Mouse (Mus musculus): ENCODE data around the gene Kng1. TPM values are rescaled to one million over a fixed set of nuclear protein-coding genes. Genes with fewer than 3 reads are reported as not detected.
A peak's percentile ranks its signal among the peaks of the same experiment; 100 is the strongest.

The Kng1 gene
- total RNA-seq, 1 experiment: 0.49 TPM

GRCm38 (mm10) chr16:23107946-23108759, 50.5 kb downstream of the Kng1 start:
- in situ Hi-C loops (cut with MboI; ENCODE audit: low sequenced_read_pairs in 2 of 2, unreplicated experiment in 2 of 2): loop anchor here in 1 of 2 experiments (25.0 kb wide), 1 partner anchor 696 kb away; no protein-coding TSS in a partner anchor
- H3K36me3 ChIP-seq (ENCODE audit: control insufficient read depth, insufficient read depth, low read length, poor library complexity, severe bottlenecking): peaks cover 52% of the 10 kb centered on the region
- no peak for TF ChIP-seq ZNF384 (IDR thresholded peaks at IDR 0.05; ENCODE audit: low read depth, low read length)
- TF ChIP-seq ZC3H11A (IDR thresholded peaks at IDR 0.05; ENCODE audit: borderline replicate concordance, low read depth, low read length): no peak
- no peak for TF ChIP-seq MAFK (IDR thresholded peaks at IDR 0.05; ENCODE audit: insufficient read depth, low read depth, low read length)
- no peak for TF ChIP-seq HCFC1 (IDR thresholded peaks at IDR 0.05; ENCODE audit: borderline replicate concordance, insufficient read depth, low read length)
- no peak for TF ChIP-seq CHD2 (IDR thresholded peaks at IDR 0.05; ENCODE audit: low read depth, low read length)
- H3K9ac ChIP-seq (ENCODE audit: insufficient read depth, low read depth, low read length, poor library complexity, severe bottlenecking): peak overlapping the region; percentile 98
- peaks cover 0 to 4% of the 10 kb centered on the region in 2 experiments; a peak in 2 of 4 replicates for H3K4me1 ChIP-seq (ENCODE audit: control insufficient read depth in 2 of 2, insufficient read depth in 2 of 2, low read length in 2 of 2, poor library complexity in 1 of 2)
- H3K4me3 ChIP-seq (ENCODE audit: insufficient read depth in 1 of 2, low read depth in 1 of 2, low read length in 2 of 2, poor library complexity in 1 of 2, severe bottlenecking in 1 of 2): peak overlapping the region; percentile 80 to 97
- no peak for DNase-seq (ENCODE audit: low read depth, low spot score)
- peak overlapping the region; percentile 97 for H3K27ac ChIP-seq (ENCODE audit: insufficient read depth, low read depth, low read length, poor library complexity, severe bottlenecking)
- no peaks in the 10 kb centered on the region for H3K9me3 ChIP-seq (ENCODE audit: control insufficient read depth, insufficient read depth, low read depth, low read length)

GRCm38 (mm10) chr16:23108943-23109342, 51.3 kb downstream of the Kng1 start:
- peaks cover 0 to 4% of the 10 kb centered on the region in 2 experiments; a peak in 2 of 4 replicates for H3K4me1 ChIP-seq (ENCODE audit: control insufficient read depth in 2 of 2, insufficient read depth in 2 of 2, low read length in 2 of 2, poor library complexity in 1 of 2)
- in situ Hi-C loops (cut with MboI; ENCODE audit: low sequenced_read_pairs in 2 of 2, unreplicated experiment in 2 of 2): loop anchor here in 1 of 2 experiments (25.0 kb wide), 1 partner anchor 697 kb away; no protein-coding TSS in a partner anchor
- peak overlapping the region; percentile 98 for H3K9ac ChIP-seq (ENCODE audit: insufficient read depth, low read depth, low read length, poor library complexity, severe bottlenecking)
- H3K27ac ChIP-seq (ENCODE audit: insufficient read depth, low read depth, low read length, poor library complexity, severe bottlenecking): peak overlapping the region; percentile 97; the same call in 1 of the 2 replicates
- DNase-seq (ENCODE audit: low read depth, low spot score): no peak
- peak overlapping the region; percentile 80 to 97 for H3K4me3 ChIP-seq (ENCODE audit: insufficient read depth in 1 of 2, low read depth in 1 of 2, low read length in 2 of 2, poor library complexity in 1 of 2, severe bottlenecking in 1 of 2)
- H3K9me3 ChIP-seq (ENCODE audit: control insufficient read depth, insufficient read depth, low read depth, low read length): no peaks in the 10 kb centered on the region
- TF ChIP-seq ZNF384 (IDR thresholded peaks at IDR 0.05; ENCODE audit: low read depth, low read length) (no peak), ZC3H11A (IDR thresholded peaks at IDR 0.05; ENCODE audit: borderline replicate concordance, low read depth, low read length) (no peak), HCFC1 (IDR thresholded peaks at IDR 0.05; ENCODE audit: borderline replicate concordance, insufficient read depth, low read length) (no peak), MAFK (IDR thresholded peaks at IDR 0.05; ENCODE audit: insufficient read depth, low read depth, low read length) (no peak), CHD2 (IDR thresholded peaks at IDR 0.05; ENCODE audit: low read depth, low read length) (no peak)
- peaks cover 52% of the 10 kb centered on the region for H3K36me3 ChIP-seq (ENCODE audit: control insufficient read depth, insufficient read depth, low read length, poor library complexity, severe bottlenecking)

- Histone ChIP-seq H3K9me3 (ENCODE audit: control insufficient read depth, insufficient read depth, low read depth, low read length) (no peaks in the 10 kb centered on the region), H3K4me3 (ENCODE audit: insufficient read depth in 1 of 2, low read depth in 1 of 2, low read length in 2 of 2, poor library complexity in 1 of 2, severe bottlenecking in 1 of 2) (peak overlapping the region; percentile 80 to 97), H3K4me1 (ENCODE audit: control insufficient read depth in 2 of 2, insufficient read depth in 2 of 2, low read length in 2 of 2, poor library complexity in 1 of 2) (peaks cover 0 to 4% of the 10 kb centered on the region in 2 experiments; a peak in 2 of 4 replicates), H3K36me3 (ENCODE audit: control insufficient read depth, insufficient read depth, low read length, poor library complexity, severe bottlenecking) (peaks cover 52% of the 10 kb centered on the region), H3K27ac (ENCODE audit: insufficient read depth, low read depth, low read length, poor library complexity, severe bottlenecking) (peak overlapping the region; percentile 97; the same call in 1 of the 2 replicates), H3K9ac (ENCODE audit: insufficient read depth, low read depth, low read length, poor library complexity, severe bottlenecking) (peak overlapping the region; percentile 98; the same call in 1 of the 2 replicates)
- no peak for DNase-seq (ENCODE audit: low read depth, low spot score)
- in situ Hi-C loops (cut with MboI; ENCODE audit: low sequenced_read_pairs in 2 of 2, unreplicated experiment in 2 of 2): loop anchor here in 1 of 2 experiments (25.0 kb wide), 1 partner anchor 697 kb away; no protein-coding TSS in a partner anchor
- no peak for TF ChIP-seq ZC3H11A (IDR thresholded peaks at IDR 0.05; ENCODE audit: borderline replicate concordance, low read depth, low read length)
- TF ChIP-seq CHD2 (IDR thresholded peaks at IDR 0.05; ENCODE audit: low read depth, low read length): no peak
- no peak for TF ChIP-seq MAFK (IDR thresholded peaks at IDR 0.05; ENCODE audit: insufficient read depth, low read depth, low read length)
- no peak for TF ChIP-seq HCFC1 (IDR thresholded peaks at IDR 0.05; ENCODE audit: borderline replicate concordance, insufficient read depth, low read length)
- no peak for TF ChIP-seq ZNF384 (IDR thresholded peaks at IDR 0.05; ENCODE audit: low read depth, low read length)
Observed at GRCm38 (mm10) chr16:23109350-23110280, 52.0 kb downstream of the Kng1 start.

- peak overlapping the region; percentile 80 to 97; a peak in 2 of 4 replicates for H3K4me3 ChIP-seq (ENCODE audit: insufficient read depth in 1 of 2, low read depth in 1 of 2, low read length in 2 of 2, poor library complexity in 1 of 2, severe bottlenecking in 1 of 2)
- peaks cover 56% of the 10 kb centered on the region for H3K36me3 ChIP-seq (ENCODE audit: control insufficient read depth, insufficient read depth, low read length, poor library complexity, severe bottlenecking)
Observed at GRCm38 (mm10) chr16:23112348-23112747, 54.7 kb downstream of the Kng1 start.

More at GRCm38 (mm10) chr16:23112348-23112747, 54.7 kb downstream of the Kng1 start:
- no peak for DNase-seq (ENCODE audit: low read depth, low spot score)
- Histone ChIP-seq H3K4me1 (ENCODE audit: control insufficient read depth in 2 of 2, insufficient read depth in 2 of 2, low read length in 2 of 2, poor library complexity in 1 of 2) (no peaks in the 10 kb centered on the region), H3K9me3 (ENCODE audit: control insufficient read depth, insufficient read depth, low read depth, low read length) (no peaks in the 10 kb centered on the region), H3K27ac (ENCODE audit: insufficient read depth, low read depth, low read length, poor library complexity, severe bottlenecking) (no peak overlapping the region; the same call in 1 of the 2 replicates), H3K9ac (ENCODE audit: insufficient read depth, low read depth, low read length, poor library complexity, severe bottlenecking) (no peak overlapping the region; the same call in 1 of the 2 replicates)
- in situ Hi-C loops (cut with MboI; ENCODE audit: low sequenced_read_pairs in 2 of 2, unreplicated experiment in 2 of 2): loop anchor here in 1 of 2 experiments (25.0 kb wide), 1 partner anchor 700 kb away; no protein-coding TSS in a partner anchor
- TF ChIP-seq HCFC1 (IDR thresholded peaks at IDR 0.05; ENCODE audit: borderline replicate concordance, insufficient read depth, low read length) (no peak), ZC3H11A (IDR thresholded peaks at IDR 0.05; ENCODE audit: borderline replicate concordance, low read depth, low read length) (no peak), ZNF384 (IDR thresholded peaks at IDR 0.05; ENCODE audit: low read depth, low read length) (no peak), CHD2 (IDR thresholded peaks at IDR 0.05; ENCODE audit: low read depth, low read length) (no peak), MAFK (IDR thresholded peaks at IDR 0.05; ENCODE audit: insufficient read depth, low read depth, low read length) (no peak)

Measured in ES-E14 (cell line).